Mouse (Mus musculus) midbrain, embryonic 10.5 days (tissue): ENCODE data around the gene Myrfl. TPM values are rescaled to one million over a fixed set of nuclear protein-coding genes. Genes with fewer than 3 reads are reported as not detected.

ENCODE experiments used
- DNase-seq: peaks from one replicate; pipeline ENCODE4 v3.0.0-alpha.2; 2017; ENCODE audit warnings: low spot score
- H3K27ac ChIP-seq: fragments of 300-500 bp; sonication (generic); replicated peaks from 2 replicates; pipeline ENCODE4 v1.5.1; 2016; ENCODE audit warnings: mild to moderate bottlenecking
- H3K27me3 ChIP-seq: fragments of 300-500 bp; sonication (generic); 2 replicates; pipeline ENCODE4 v1.6.1; 2016; ENCODE audit warnings: low read depth, mild to moderate bottlenecking; ENCODE audit not compliant: poor library complexity, severe bottlenecking
- H3K36me3 ChIP-seq: fragments of 300-500 bp; sonication (generic); 2 replicates; pipeline ENCODE4 v1.6.1; 2016; ENCODE audit warnings: mild to moderate bottlenecking, moderate library complexity
- H3K4me1 ChIP-seq: fragments of 300-500 bp; sonication (generic); 2 replicates; pipeline ENCODE4 v1.6.1; 2016
- H3K4me3 ChIP-seq: fragments of 300-500 bp; sonication (generic); 2 replicates; pipeline ENCODE4 v1.5.1; 2016; ENCODE audit warnings: mild to moderate bottlenecking, moderate library complexity
- H3K9me3 ChIP-seq: fragments of 300-500 bp; sonication (generic); replicated peaks from 2 replicates; pipeline ENCODE4 v1.6.1; 2016; ENCODE audit warnings: mild to moderate bottlenecking
- WGBS: fragments of 180-500 bp; shearing (Covaris S2); methylation state at CpG from one replicate; pipeline ENCODE4 v1.1.7; 2016; 5-methylcytosine and 5-hydroxymethylcytosine counted together
- polyA plus RNA-seq: library from polyadenylated mRNA; unstranded; fragments of >200 nt; fragmentation: Nextera tagmentation; extraction: Ambion mirVana; gene quantifications from 2 replicates; pipeline ENCODE4 v1.2.1, GENCODE M21; 2016

Gene Myrfl
- polyA plus RNA-seq, 1 experiment from 2014 or later = 0.06 TPM

- H3K4me3 ChIP-seq = no peak overlapping the region
- peaks cover 5% of the 10 kb centered on the region for H3K4me1 ChIP-seq
- H3K27me3 ChIP-seq = no peaks in the 10 kb centered on the region
- H3K27ac ChIP-seq = no peak overlapping the region
- no peaks in the 10 kb centered on the region for H3K9me3 ChIP-seq
- 89% methylated on average over 4 of the region's 4 CpGs for WGBS
- H3K36me3 ChIP-seq = no peaks in the 10 kb centered on the region
- no peak for DNase-seq
These were observed 136.9 kb downstream of the Myrfl start for GRCm38 (mm10) chr10:116759816-116760215.

- H3K27me3 ChIP-seq = no peaks in the 10 kb centered on the region
- no peaks in the 10 kb centered on the region; the same call in 1 of the 2 replicates for H3K4me1 ChIP-seq
- no peaks in the 10 kb centered on the region for H3K36me3 ChIP-seq
- no peaks in the 10 kb centered on the region for H3K9me3 ChIP-seq
- WGBS = 74% methylated on average over 10 of the region's 10 CpGs
- no peak overlapping the region for H3K4me3 ChIP-seq
- no peak for DNase-seq
- H3K27ac ChIP-seq = no peak overlapping the region
These were observed 140.7 kb downstream of the Myrfl start for GRCm38 (mm10) chr10:116755881-116756581.

DNA sequence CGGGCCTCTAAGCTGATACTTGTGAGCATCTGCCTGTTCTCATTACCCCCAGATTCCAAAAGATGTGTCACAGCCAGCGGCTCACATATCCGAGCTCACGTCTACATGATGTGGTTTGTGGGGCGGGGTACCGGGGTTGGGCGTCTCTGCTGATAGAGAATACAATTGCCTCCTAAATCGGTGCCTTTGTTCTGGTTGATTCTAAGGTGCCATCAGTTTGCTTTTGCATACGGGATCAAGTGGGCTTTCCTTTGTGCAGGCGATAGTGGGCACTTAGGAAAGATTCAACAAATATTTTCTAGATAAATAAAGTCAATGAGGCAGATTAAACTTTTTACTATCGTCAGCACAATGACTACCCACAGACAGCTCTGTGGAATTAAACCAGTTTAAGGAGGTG lies 141.8 kb downstream of the Myrfl start:
- no peak overlapping the region for H3K27ac ChIP-seq
- no peak overlapping the region for H3K4me3 ChIP-seq
- 91% methylated on average over 11 of the region's 11 CpGs for WGBS
- no peak for DNase-seq
- H3K4me1 ChIP-seq = no peaks in the 10 kb centered on the region; the same call in 1 of the 2 replicates
- H3K36me3 ChIP-seq = no peaks in the 10 kb centered on the region
- no peaks in the 10 kb centered on the region for H3K27me3 ChIP-seq
- no peaks in the 10 kb centered on the region for H3K9me3 ChIP-seq

DNA sequence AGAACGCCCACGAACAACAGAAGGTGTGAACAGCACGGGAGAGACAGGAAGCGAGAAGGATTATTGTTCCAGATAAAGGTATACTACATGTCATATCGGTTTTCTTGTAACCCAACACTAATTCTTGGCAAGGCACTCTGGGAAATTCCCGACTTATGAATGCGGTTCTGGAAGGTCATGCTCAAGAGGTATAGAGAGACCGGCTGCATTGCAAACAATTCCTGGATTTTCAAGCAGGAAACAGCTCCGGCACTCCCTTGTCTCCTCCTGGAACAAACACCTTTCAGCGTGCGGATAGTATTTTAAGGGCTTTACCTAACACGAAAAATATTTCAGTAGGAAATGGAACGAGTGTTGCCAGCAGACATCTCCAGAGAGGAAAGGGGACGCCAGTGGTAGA lies 145.8 kb downstream of the Myrfl start:
- Histone ChIP-seq H3K9me3 (no peaks in the 10 kb centered on the region), H3K4me3 (no peak overlapping the region), H3K4me1 (no peaks in the 10 kb centered on the region; the same call in 1 of the 2 replicates), H3K36me3 (no peaks in the 10 kb centered on the region), H3K27ac (no peak overlapping the region), H3K27me3 (no peaks in the 10 kb centered on the region)
- no peak for DNase-seq
- WGBS = 85% methylated on average over 14 of the region's 14 CpGs

- 84% methylated on average over 6 of the region's 6 CpGs for WGBS
- DNase-seq = no peak
- no peaks in the 10 kb centered on the region for H3K27me3 ChIP-seq
- H3K36me3 ChIP-seq = no peaks in the 10 kb centered on the region
- no peaks in the 10 kb centered on the region for H3K9me3 ChIP-seq
- no peaks in the 10 kb centered on the region; the same call in 1 of the 2 replicates for H3K4me1 ChIP-seq
- H3K27ac ChIP-seq = no peak overlapping the region
- H3K4me3 ChIP-seq = no peak overlapping the region
These were observed 146.7 kb downstream of the Myrfl start for GRCm38 (mm10) chr10:116750062-116750461.

- Histone ChIP-seq H3K27ac (no peak overlapping the region), H3K36me3 (no peaks in the 10 kb centered on the region), H3K4me1 (no peaks in the 10 kb centered on the region; the same call in 1 of the 2 replicates), H3K9me3 (no peaks in the 10 kb centered on the region), H3K4me3 (no peak overlapping the region), H3K27me3 (no peaks in the 10 kb centered on the region)
- no peak for DNase-seq
- WGBS = 85% methylated on average over 4 of the region's 4 CpGs
These were observed 148.0 kb downstream of the Myrfl start for GRCm38 (mm10) chr10:116748681-116749080.

- Histone ChIP-seq H3K27me3 (no peaks in the 10 kb centered on the region), H3K27ac (no peak overlapping the region), H3K36me3 (no peaks in the 10 kb centered on the region), H3K9me3 (no peaks in the 10 kb centered on the region), H3K4me1 (no peaks in the 10 kb centered on the region; the same call in 1 of the 2 replicates), H3K4me3 (no peak overlapping the region)
- 76% methylated on average over 10 of the region's 10 CpGs for WGBS
- no peak for DNase-seq
These were observed 150.3 kb downstream of the Myrfl start for GRCm38 (mm10) chr10:116746281-116747011.

- 80% methylated on average over 2 of the region's 2 CpGs for WGBS
- Histone ChIP-seq H3K4me3 (no peak overlapping the region), H3K4me1 (no peaks in the 10 kb centered on the region), H3K27me3 (no peaks in the 10 kb centered on the region), H3K9me3 (no peaks in the 10 kb centered on the region), H3K36me3 (no peaks in the 10 kb centered on the region), H3K27ac (no peak overlapping the region)
- DNase-seq = no peak
These were observed 154.0 kb downstream of the Myrfl start for GRCm38 (mm10) chr10:116742696-116743095.

GRCm38 (mm10) chr10:116742189-116742588 lies 154.5 kb downstream of the Myrfl start:
- H3K4me3 ChIP-seq = no peak overlapping the region
- no peaks in the 10 kb centered on the region for H3K27me3 ChIP-seq
- no peaks in the 10 kb centered on the region for H3K36me3 ChIP-seq
- H3K4me1 ChIP-seq = no peaks in the 10 kb centered on the region
- no peaks in the 10 kb centered on the region for H3K9me3 ChIP-seq
- 92% methylated on average over 8 of the region's 8 CpGs for WGBS
- no peak for DNase-seq
- H3K27ac ChIP-seq = no peak overlapping the region

GRCm38 (mm10) chr10:116741343-116741742 lies 155.4 kb downstream of the Myrfl start:
- no peak overlapping the region for H3K4me3 ChIP-seq
- H3K9me3 ChIP-seq = no peaks in the 10 kb centered on the region
- H3K27ac ChIP-seq = no peak overlapping the region
- H3K4me1 ChIP-seq = no peaks in the 10 kb centered on the region
- no peaks in the 10 kb centered on the region for H3K27me3 ChIP-seq
- H3K36me3 ChIP-seq = no peaks in the 10 kb centered on the region
- no peak for DNase-seq
- WGBS = 83% methylated on average over 6 of the region's 6 CpGs

DNA sequence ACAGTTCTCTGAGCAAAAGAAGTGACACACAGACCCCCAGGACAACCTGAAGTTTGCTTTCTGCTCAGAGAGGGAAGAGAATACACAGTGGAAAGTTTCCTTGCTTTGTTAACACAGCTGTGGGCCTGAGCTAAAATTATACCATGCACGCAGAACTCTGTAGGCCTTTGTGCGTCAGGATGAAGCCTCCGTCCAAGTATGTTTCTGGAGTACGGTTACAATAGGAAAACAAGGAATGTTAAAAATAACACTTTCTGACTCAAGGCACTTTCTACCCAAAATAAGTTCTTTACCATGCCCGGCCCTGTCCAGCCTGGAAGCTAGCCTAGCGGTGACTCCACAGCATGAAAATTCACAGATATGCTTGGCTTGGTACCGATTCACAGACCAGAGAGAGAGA lies 156.6 kb downstream of the Myrfl start:
- DNase-seq = no peak
- Histone ChIP-seq H3K4me3 (no peak overlapping the region), H3K36me3 (no peaks in the 10 kb centered on the region), H3K27ac (no peak overlapping the region), H3K4me1 (no peaks in the 10 kb centered on the region), H3K27me3 (no peaks in the 10 kb centered on the region), H3K9me3 (no peaks in the 10 kb centered on the region)
- 80% methylated on average over 7 of the region's 7 CpGs for WGBS

- H3K4me1 ChIP-seq = no peaks in the 10 kb centered on the region
- no peaks in the 10 kb centered on the region for H3K9me3 ChIP-seq
- no peak for DNase-seq
- H3K4me3 ChIP-seq = no peak overlapping the region
- no peak overlapping the region for H3K27ac ChIP-seq
- H3K27me3 ChIP-seq = no peaks in the 10 kb centered on the region
- H3K36me3 ChIP-seq = no peaks in the 10 kb centered on the region
- WGBS = 91% methylated on average over 8 of the region's 8 CpGs
These were observed 158.2 kb downstream of the Myrfl start for GRCm38 (mm10) chr10:116738533-116738932.

DNA sequence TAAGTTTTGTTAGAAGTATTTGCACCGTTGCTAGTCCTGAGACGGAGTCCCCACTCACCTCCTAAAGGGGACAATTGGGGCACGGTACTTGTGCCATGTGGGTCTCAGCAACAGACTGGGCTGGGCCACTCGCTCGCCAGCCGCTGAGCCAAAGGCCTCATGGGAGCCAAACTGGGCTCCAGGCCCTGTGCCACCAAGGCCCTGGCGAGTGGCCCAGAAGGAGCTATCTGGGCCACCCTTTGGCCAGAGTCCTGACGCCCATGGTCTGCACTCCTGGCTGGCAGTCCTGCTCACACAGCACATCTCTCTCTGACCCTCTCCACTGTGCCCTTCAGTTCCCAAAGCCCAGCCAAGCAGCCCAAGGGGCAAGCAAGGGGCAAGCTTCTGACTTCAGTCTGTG lies 161.1 kb downstream of the Myrfl start:
- Histone ChIP-seq H3K4me3 (no peak overlapping the region), H3K36me3 (no peaks in the 10 kb centered on the region), H3K27me3 (no peaks in the 10 kb centered on the region), H3K27ac (no peak overlapping the region), H3K9me3 (no peaks in the 10 kb centered on the region), H3K4me1 (no peaks in the 10 kb centered on the region)
- no peak for DNase-seq
- 91% methylated on average over 8 of the region's 8 CpGs for WGBS
